In genomic region chr8:116137765-116138164, GRCm38 (mm10) we compare ENCODE assay signal across 15 mouse cellular contexts.
"Had no signal": no experiment of that assay in that cellular context is flagged by ENCODE, and none has a peak within 500 bp of the region (broad histone marks: within the 10 kb centered on the region; RNA-seq: fewer than 3 reads in every experiment).

No protein-coding gene starts in this region.

- H3K4me2 ChIP-seq: neural tube, embryonic 15.5 days; stomach, embryonic 15.5 days had no signal

- H3K4me3 ChIP-seq: neural tube, embryonic 15.5 days; stomach, embryonic 15.5 days had no signal

- H3K27me3 ChIP-seq: neural tube, embryonic 15.5 days; stomach, embryonic 15.5 days had no signal

- DNase-seq: retina, postnatal 1 day; right cerebral cortex, adult 18-20 months; right cerebral cortex, postnatal 14 days; right cerebral cortex, postnatal 25 days; right cerebral cortex, postnatal 4 days; spleen, adult 18-20 months; thymus, adult 18-20 months; thymus, adult 2 months; thymus, postnatal 14 days; thymus, postnatal 25 days; thymus, postnatal 36 days; thymus, postnatal 4 days had no signal

- H3K36me3 ChIP-seq: neural tube, embryonic 15.5 days; stomach, embryonic 15.5 days had no signal

- H3K9ac ChIP-seq: neural tube, embryonic 15.5 days; stomach, embryonic 15.5 days had no signal

- H3K27ac ChIP-seq: neural tube, embryonic 15.5 days; stomach, embryonic 15.5 days; stomach, postnatal 0 days had no signal

- H3K4me1 ChIP-seq: neural tube, embryonic 15.5 days; stomach, embryonic 15.5 days had no signal

- H3K9me3 ChIP-seq: neural tube, embryonic 15.5 days; stomach, embryonic 15.5 days had no signal
